Mouse (Mus musculus): ENCODE measurements at regions not wholly inside any gene's neighbourhood (a gene's known extent, or its start where the extent isn't known, plus 50 kb on each side); places are given as distances from the start of the nearest gene placed in this dataset.

GRCm38 (mm10) chr8:78004891-78005290, 208.2 kb upstream of the Ttc29 start:
- no peak for DNase-seq (ENCODE audit: low spot score in 2 of 2)

- no peak for DNase-seq (ENCODE audit: low spot score in 2 of 2)
Observed at GRCm38 (mm10) chr8:78013101-78013500, 200.0 kb upstream of the Ttc29 start.

GRCm38 (mm10) chr8:78018430-78019180, 194.5 kb upstream of the Ttc29 start:
- no peak for DNase-seq (ENCODE audit: low spot score in 2 of 2)

- no peak for DNase-seq (ENCODE audit: low spot score in 2 of 2)
Observed at GRCm38 (mm10) chr8:78021473-78021872, 191.6 kb upstream of the Ttc29 start.

GRCm38 (mm10) chr8:78022986-78023385, 190.1 kb upstream of the Ttc29 start:
- no peak for DNase-seq (ENCODE audit: low spot score in 2 of 2)

- no peak for DNase-seq (ENCODE audit: low spot score in 2 of 2)
Observed at GRCm38 (mm10) chr8:78023467-78023866, 189.6 kb upstream of the Ttc29 start.

GRCm38 (mm10) chr8:78023936-78024335, 189.2 kb upstream of the Ttc29 start:
- no peak for DNase-seq (ENCODE audit: low spot score in 2 of 2)

- no peak for DNase-seq (ENCODE audit: low spot score in 2 of 2)
Observed at GRCm38 (mm10) chr8:78024964-78025363, 188.1 kb upstream of the Ttc29 start.

- DNase-seq (ENCODE audit: low spot score in 2 of 2): no peak
Observed at GRCm38 (mm10) chr8:78027371-78027770, 185.7 kb upstream of the Ttc29 start.

- DNase-seq (ENCODE audit: low spot score in 2 of 2): no peak
Observed at GRCm38 (mm10) chr8:78028928-78029327, 184.2 kb upstream of the Ttc29 start.

GRCm38 (mm10) chr8:78031811-78032210, 181.3 kb upstream of the Ttc29 start:
- no peak for DNase-seq (ENCODE audit: low spot score in 2 of 2)

GRCm38 (mm10) chr8:78034687-78035086, 178.4 kb upstream of the Ttc29 start:
- no peak for DNase-seq (ENCODE audit: low spot score in 2 of 2)

GRCm38 (mm10) chr8:78037218-78037617, 175.9 kb upstream of the Ttc29 start:
- no peak for DNase-seq (ENCODE audit: low spot score in 2 of 2)

GRCm38 (mm10) chr8:78046691-78047090, 166.4 kb upstream of the Ttc29 start:
- no peak for DNase-seq (ENCODE audit: low spot score in 2 of 2)

GRCm38 (mm10) chr8:78050768-78051167, 162.3 kb upstream of the Ttc29 start:
- DNase-seq (ENCODE audit: low spot score in 2 of 2): no peak

- no peak for DNase-seq (ENCODE audit: low spot score in 2 of 2)
Observed at GRCm38 (mm10) chr8:78054435-78054834, 158.7 kb upstream of the Ttc29 start.

- DNase-seq (ENCODE audit: low spot score in 2 of 2): no peak
Observed at GRCm38 (mm10) chr8:78054920-78055319, 158.2 kb upstream of the Ttc29 start.

- no peak for DNase-seq (ENCODE audit: low spot score in 2 of 2)
Observed at GRCm38 (mm10) chr8:78055531-78055930, 157.6 kb upstream of the Ttc29 start.

GRCm38 (mm10) chr8:78057357-78057756, 155.7 kb upstream of the Ttc29 start:
- DNase-seq (ENCODE audit: low spot score in 2 of 2): no peak

GRCm38 (mm10) chr8:78061827-78062719, 151.0 kb upstream of the Ttc29 start:
- no peak for DNase-seq (ENCODE audit: low spot score in 2 of 2)

GRCm38 (mm10) chr8:78063529-78063928, 149.6 kb upstream of the Ttc29 start:
- DNase-seq (ENCODE audit: low spot score in 2 of 2): no peak

- DNase-seq (ENCODE audit: low spot score in 2 of 2): no peak
Observed at GRCm38 (mm10) chr8:78064161-78064560, 148.9 kb upstream of the Ttc29 start.
